Mouse (Mus musculus): ENCODE measurements around the gene Lsp1. TPM values are rescaled to one million over a fixed set of nuclear protein-coding genes. Genes with fewer than 3 reads are reported as not detected.
A peak's percentile ranks its signal among the peaks of the same experiment; 100 is the strongest.

The Lsp1 gene
- 6.9 and 58.6 TPM in 2 replicates for polyA plus RNA-seq (2015; fragmentation: Nextera tagmentation; extraction: Ambion mirVana)

DNA sequence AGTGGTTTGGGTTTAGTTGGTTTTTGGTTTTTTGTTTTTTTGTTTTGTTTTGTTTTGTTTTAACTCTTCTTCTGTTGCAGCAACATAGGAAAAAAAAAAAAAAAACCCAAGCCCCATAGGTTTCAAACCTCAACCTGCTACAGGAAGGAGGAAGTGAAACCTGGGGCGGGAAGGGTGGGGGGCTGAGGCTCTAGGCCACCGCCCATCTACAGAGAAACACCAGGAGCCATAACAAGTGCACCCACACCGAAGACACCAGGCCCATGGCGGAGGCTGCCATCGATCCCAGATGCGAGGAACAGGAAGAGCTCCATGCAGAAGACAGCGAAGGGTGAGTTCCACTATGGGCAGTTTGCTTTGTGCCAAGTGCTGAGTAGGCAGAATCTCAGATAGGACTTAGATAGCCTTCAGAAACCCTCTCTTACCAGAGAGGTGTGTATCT lies at the start of gene Lsp1:
Lsp1 (plus strand) TSS at position 174 of the 442 bp plus-strand sequence.
- Histone ChIP-seq H3K9me3 (replicated peaks) (no peaks in the 10 kb centered on the region), H3K27ac (replicated peaks) (no peak within 1 kb of the TSS), H3K9ac (replicated peaks) (no peak within 1 kb of the TSS), H3K4me1 (peaks cover 17% of the 10 kb centered on the region), H3K27me3 (replicated peaks) (no peaks in the 10 kb centered on the region), H3K4me2 (no peak within 1 kb of the TSS), H3K4me3 (replicated peaks) (no peak within 1 kb of the TSS), H3K36me3 (no peaks in the 10 kb centered on the region)
- 91% methylated on average over 7 of the region's 7 CpGs for WGBS
- ATAC-seq (ENCODE audit: low FRiP score) = no peak

DNA sequence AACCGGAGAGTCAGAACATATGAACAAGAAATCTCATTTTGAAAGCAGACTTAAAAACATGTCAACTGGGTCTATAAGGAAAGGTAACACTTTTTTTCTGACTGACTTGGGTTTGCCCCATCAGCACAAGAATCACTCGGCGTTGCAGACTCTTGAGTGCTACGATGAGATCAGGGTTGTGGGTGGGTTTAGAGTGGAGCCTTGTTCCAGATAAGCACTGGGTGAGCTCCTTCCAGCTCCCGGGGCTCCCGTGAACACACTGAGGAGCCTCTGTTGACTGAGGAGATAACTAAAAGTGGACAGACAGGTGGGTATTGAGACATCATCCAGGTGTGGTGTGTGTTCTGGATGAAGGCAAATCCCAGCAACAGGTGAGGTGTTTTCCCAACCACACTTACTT lies 47.3 kb upstream of the Lsp1 start:
- ATAC-seq (ENCODE audit: low FRiP score) = no peak
- 97% methylated on average over 6 of the region's 6 CpGs for WGBS

GRCm38 (mm10) chr7:142415314-142415713 lies 45.3 kb upstream of the Lsp1 start:
- Histone ChIP-seq H3K9me3 (replicated peaks) (no peaks in the 10 kb centered on the region), H3K9ac (replicated peaks) (no peak overlapping the region), H3K4me2 (no peak overlapping the region), H3K4me3 (replicated peaks) (no peak overlapping the region), H3K4me1 (no peaks in the 10 kb centered on the region), H3K27ac (replicated peaks) (no peak overlapping the region), H3K27me3 (replicated peaks) (no peaks in the 10 kb centered on the region), H3K36me3 (no peaks in the 10 kb centered on the region)
- 73% methylated on average over 4 of the region's 4 CpGs for WGBS
- ATAC-seq (ENCODE audit: low FRiP score) = no peak

More for the DNA sequence above, 47.3 kb upstream of the Lsp1 start:
- Histone ChIP-seq H3K27ac (replicated peaks) (no peak overlapping the region), H3K4me2 (no peak overlapping the region), H3K36me3 (no peaks in the 10 kb centered on the region), H3K4me3 (replicated peaks) (no peak overlapping the region), H3K4me1 (no peaks in the 10 kb centered on the region), H3K9me3 (replicated peaks) (no peaks in the 10 kb centered on the region), H3K9ac (replicated peaks) (no peak overlapping the region), H3K27me3 (replicated peaks) (no peaks in the 10 kb centered on the region)

DNA sequence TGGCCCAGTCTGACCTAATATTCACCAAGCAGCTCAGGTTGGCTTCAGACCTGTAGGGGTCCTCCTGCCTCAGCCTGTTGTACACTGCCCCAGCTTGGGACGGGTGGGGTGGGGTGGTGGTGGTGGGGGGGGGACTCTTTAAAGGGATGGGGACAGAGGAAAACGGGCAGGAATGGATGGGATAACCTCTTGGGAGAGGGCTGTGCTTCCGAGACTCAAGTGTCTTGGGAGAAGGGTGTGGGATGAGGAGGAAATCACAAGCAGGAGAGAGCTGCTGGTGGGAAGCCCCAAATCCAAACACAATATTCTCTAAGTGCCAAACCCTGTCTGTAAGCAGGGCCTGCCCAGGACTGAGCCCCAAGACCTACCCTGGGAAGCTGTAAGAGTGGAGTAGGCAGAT lies 44.4 kb upstream of the Lsp1 start:
- H3K27ac ChIP-seq (replicated peaks) = no peak overlapping the region
- H3K4me3 ChIP-seq (replicated peaks) = no peak overlapping the region
- H3K9me3 ChIP-seq (replicated peaks) = no peaks in the 10 kb centered on the region
- no peaks in the 10 kb centered on the region for H3K4me1 ChIP-seq
- H3K9ac ChIP-seq (replicated peaks) = no peak overlapping the region
- no peaks in the 10 kb centered on the region for H3K36me3 ChIP-seq
- H3K27me3 ChIP-seq (replicated peaks) = no peaks in the 10 kb centered on the region
- 82% methylated on average over 3 of the region's 3 CpGs for WGBS
- H3K4me2 ChIP-seq = no peak overlapping the region
- no peak for ATAC-seq (ENCODE audit: low FRiP score)

DNA sequence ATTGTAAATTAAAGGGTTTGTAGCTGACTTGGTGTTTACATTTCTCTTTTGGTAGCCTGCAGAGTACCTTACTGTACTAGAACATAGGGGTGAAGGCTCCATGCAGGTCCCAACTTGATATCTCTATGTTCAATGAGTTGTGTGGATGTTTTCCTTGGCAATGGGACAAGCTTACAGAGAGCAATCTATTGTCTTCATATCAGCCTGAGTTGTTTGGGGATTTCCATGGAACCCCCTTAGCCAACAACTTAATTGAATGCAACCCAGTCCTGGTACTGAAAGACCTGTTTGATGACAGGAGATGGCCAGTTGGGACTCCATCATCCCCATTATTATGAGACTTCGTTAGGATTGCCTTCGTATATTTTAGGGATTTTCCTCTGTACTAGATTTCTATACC lies 42.6 kb upstream of the Lsp1 start:
- H3K4me2 ChIP-seq = no peak overlapping the region

GRCm38 (mm10) chr7:142418679-142419078 lies 41.9 kb upstream of the Lsp1 start:
- no peaks in the 10 kb centered on the region for H3K9me3 ChIP-seq (replicated peaks)
- no peak for ATAC-seq (ENCODE audit: low FRiP score)
- no peak overlapping the region for H3K27ac ChIP-seq (replicated peaks)
- 92% methylated on average over 8 of the region's 8 CpGs for WGBS
- no peaks in the 10 kb centered on the region for H3K36me3 ChIP-seq
- no peaks in the 10 kb centered on the region for H3K27me3 ChIP-seq (replicated peaks)
- H3K4me2 ChIP-seq = no peak overlapping the region
- H3K4me3 ChIP-seq (replicated peaks) = no peak overlapping the region
- H3K9ac ChIP-seq (replicated peaks) = no peak overlapping the region
- no peaks in the 10 kb centered on the region for H3K4me1 ChIP-seq

More for the DNA sequence above, 42.6 kb upstream of the Lsp1 start:
- H3K27me3 ChIP-seq (replicated peaks) = no peaks in the 10 kb centered on the region
- H3K4me3 ChIP-seq (replicated peaks) = no peak overlapping the region
- H3K27ac ChIP-seq (replicated peaks) = no peak overlapping the region
- no peak overlapping the region for H3K9ac ChIP-seq (replicated peaks)
- no peak for ATAC-seq (ENCODE audit: low FRiP score)
- 92% methylated on average over 2 of the region's 2 CpGs for WGBS
- H3K36me3 ChIP-seq = no peaks in the 10 kb centered on the region
- no peaks in the 10 kb centered on the region for H3K4me1 ChIP-seq
- no peaks in the 10 kb centered on the region for H3K9me3 ChIP-seq (replicated peaks)

GRCm38 (mm10) chr7:142419887-142420286 lies 40.7 kb upstream of the Lsp1 start:
- 90% methylated on average over 5 of the region's 5 CpGs for WGBS
- Histone ChIP-seq H3K9ac (replicated peaks) (no peak overlapping the region), H3K4me2 (no peak overlapping the region), H3K36me3 (no peaks in the 10 kb centered on the region), H3K9me3 (replicated peaks) (no peaks in the 10 kb centered on the region), H3K27me3 (replicated peaks) (no peaks in the 10 kb centered on the region), H3K4me1 (no peaks in the 10 kb centered on the region), H3K27ac (replicated peaks) (no peak overlapping the region), H3K4me3 (replicated peaks) (no peak overlapping the region)
- ATAC-seq (ENCODE audit: low FRiP score) = no peak

GRCm38 (mm10) chr7:142421826-142422225 lies 38.8 kb upstream of the Lsp1 start:
- H3K4me3 ChIP-seq (replicated peaks) = no peak overlapping the region
- H3K9ac ChIP-seq (replicated peaks) = no peak overlapping the region
- H3K36me3 ChIP-seq = no peaks in the 10 kb centered on the region
- WGBS = 90% methylated on average over 2 of the region's 2 CpGs
- H3K9me3 ChIP-seq (replicated peaks) = no peaks in the 10 kb centered on the region
- no peak overlapping the region for H3K4me2 ChIP-seq
- H3K27me3 ChIP-seq (replicated peaks) = no peaks in the 10 kb centered on the region
- no peak for ATAC-seq (ENCODE audit: low FRiP score)
- no peaks in the 10 kb centered on the region for H3K4me1 ChIP-seq
- no peak overlapping the region for H3K27ac ChIP-seq (replicated peaks)

DNA sequence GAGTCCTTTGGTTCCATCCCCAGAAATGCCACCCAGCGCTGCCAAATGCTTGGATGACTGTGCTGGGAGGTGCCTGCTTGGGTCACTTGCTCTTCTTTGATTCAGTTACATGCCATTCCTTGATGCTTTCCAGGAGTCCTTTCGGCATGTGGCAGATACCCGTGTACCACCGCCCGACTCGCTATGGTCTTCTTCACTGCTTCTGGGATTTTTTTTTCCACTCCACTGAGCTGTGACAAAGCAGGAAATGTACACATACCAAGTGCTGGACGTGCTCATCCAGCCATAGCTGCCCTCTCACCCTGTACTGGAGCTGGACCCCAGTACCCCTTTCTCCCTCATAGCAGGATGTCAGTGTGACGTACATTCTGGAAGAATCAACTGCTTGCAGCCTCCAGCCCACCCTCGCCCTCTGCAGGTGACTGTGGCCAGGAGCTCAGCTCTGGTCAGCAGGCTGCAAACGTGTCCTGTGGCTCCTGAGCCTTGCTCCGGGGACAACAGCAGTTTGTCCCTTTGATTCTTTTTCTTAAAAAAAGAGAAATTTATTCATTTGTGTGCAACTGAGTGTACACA lies 34.9 kb upstream of the Lsp1 start:
- Histone ChIP-seq H3K4me2 (no peak overlapping the region), H3K9ac (replicated peaks) (no peak overlapping the region), H3K4me3 (replicated peaks) (no peak overlapping the region), H3K36me3 (no peaks in the 10 kb centered on the region), H3K9me3 (replicated peaks) (no peaks in the 10 kb centered on the region), H3K27me3 (replicated peaks) (no peaks in the 10 kb centered on the region), H3K27ac (replicated peaks) (no peak overlapping the region), H3K4me1 (peaks cover 11% of the 10 kb centered on the region)
- 66% methylated on average over 11 of the region's 11 CpGs for WGBS
- ATAC-seq (ENCODE audit: low FRiP score) = no peak

GRCm38 (mm10) chr7:142428213-142428612 lies 32.4 kb upstream of the Lsp1 start:
- Histone ChIP-seq H3K4me1 (peaks cover 16% of the 10 kb centered on the region), H3K36me3 (no peaks in the 10 kb centered on the region), H3K4me2 (no peak overlapping the region), H3K9me3 (replicated peaks) (no peaks in the 10 kb centered on the region), H3K4me3 (replicated peaks) (no peak overlapping the region), H3K27ac (replicated peaks) (no peak overlapping the region), H3K9ac (replicated peaks) (no peak overlapping the region), H3K27me3 (replicated peaks) (no peaks in the 10 kb centered on the region)
- ATAC-seq (ENCODE audit: low FRiP score) = no peak
- 12% methylated on average over 7 of the region's 7 CpGs for WGBS

DNA sequence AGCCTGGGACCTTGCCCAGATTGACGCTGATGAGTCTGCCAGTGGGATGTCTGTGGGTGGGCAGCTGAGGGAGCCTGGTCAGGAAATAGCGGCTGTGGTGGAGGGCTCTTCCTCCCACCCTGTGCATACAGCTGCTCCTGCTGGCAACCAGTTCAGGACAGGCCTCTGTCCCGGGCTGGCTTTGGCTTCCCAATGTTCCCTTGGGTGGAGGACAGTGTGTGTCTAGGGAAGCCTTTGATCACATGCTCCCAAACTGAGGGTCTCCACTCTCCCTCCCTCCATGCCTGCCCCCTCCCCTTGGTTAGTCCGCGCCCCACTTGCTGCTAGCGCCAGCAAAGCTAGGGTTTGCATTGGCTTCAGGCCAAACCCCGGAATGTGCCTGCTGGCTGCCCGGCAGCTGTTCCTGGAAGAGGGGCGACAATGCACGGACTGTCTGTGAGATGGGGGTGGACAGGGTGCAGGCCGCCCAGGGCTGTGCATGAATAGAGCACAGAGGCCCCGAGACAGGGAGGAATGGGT lies 30.4 kb upstream of the Lsp1 start:
- Histone ChIP-seq H3K9ac (replicated peaks) (no peak overlapping the region), H3K4me3 (replicated peaks) (no peak overlapping the region), H3K4me2 (no peak overlapping the region; the same call in 1 of the 2 replicates), H3K27me3 (replicated peaks) (no peaks in the 10 kb centered on the region), H3K36me3 (no peaks in the 10 kb centered on the region), H3K4me1 (peaks cover 16% of the 10 kb centered on the region), H3K9me3 (replicated peaks) (no peaks in the 10 kb centered on the region), H3K27ac (replicated peaks) (peak overlapping the region; percentile 52)
- WGBS = 30% methylated on average over 12 of the region's 12 CpGs
- ATAC-seq (ENCODE audit: low FRiP score) = peak; percentile 57; the same call in 1 of the 2 replicates

DNA sequence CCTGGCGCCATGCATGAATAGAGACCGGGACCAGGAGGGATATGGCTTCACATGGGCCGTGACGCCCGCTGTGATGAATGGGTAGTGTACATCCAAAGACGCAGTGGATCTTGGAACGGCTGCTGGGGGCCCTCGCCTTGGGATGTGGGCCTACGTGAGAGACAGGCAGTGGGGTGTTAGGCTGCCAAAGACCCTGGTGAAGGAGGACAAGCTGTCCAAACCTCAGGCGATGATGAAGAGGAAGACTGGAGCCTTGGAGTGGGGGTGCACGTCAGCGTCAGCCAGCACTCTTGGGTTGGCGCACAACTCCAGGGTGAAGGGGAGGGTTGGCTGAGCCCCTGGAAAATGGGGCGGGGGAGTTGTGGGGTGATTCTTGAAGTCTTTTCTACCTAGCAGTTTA lies 29.5 kb upstream of the Lsp1 start:
- ATAC-seq (ENCODE audit: low FRiP score) = no peak
- H3K4me3 ChIP-seq (replicated peaks) = no peak overlapping the region

More for the DNA sequence above, 29.5 kb upstream of the Lsp1 start:
- Histone ChIP-seq H3K4me1 (peaks cover 16% of the 10 kb centered on the region), H3K4me2 (no peak overlapping the region), H3K36me3 (no peaks in the 10 kb centered on the region), H3K27ac (replicated peaks) (no peak overlapping the region), H3K9ac (replicated peaks) (no peak overlapping the region), H3K9me3 (replicated peaks) (no peaks in the 10 kb centered on the region), H3K27me3 (replicated peaks) (no peaks in the 10 kb centered on the region)
- 76% methylated on average over 14 of the region's 14 CpGs for WGBS

All from neural tube, embryonic 15.5 days (tissue).